Mouse (Mus musculus) heart, embryonic 16.5 days (tissue): ENCODE measurements around the gene Slc34a1. TPM values are rescaled to one million over a fixed set of nuclear protein-coding genes. Genes with fewer than 3 reads are reported as not detected.

Experiments
- ATAC-seq: fragments of 200-750 bp; cut with Nextera tagmentation; replicated peaks from 2 replicates; pipeline ENCODE4 v1.8.0; 2017; ENCODE audit warnings: moderate number of reproducible peaks; ENCODE audit not compliant: insufficient read depth, low FRiP score; ENCODE audit errors: extremely low read depth
- H3K27ac ChIP-seq: fragments of 300-500 bp; sonication (generic); 2 replicates; pipeline ENCODE4 v1.5.1; 2014; ENCODE audit warnings: mild to moderate bottlenecking, low read length, control low read depth, moderate library complexity
- H3K27me3 ChIP-seq: fragments of 300-500 bp; sonication (generic); 2 replicates; pipeline ENCODE4 v1.6.1; 2014; ENCODE audit warnings: low read length, mixed read lengths; ENCODE audit not compliant: control insufficient read depth, insufficient read depth
- H3K36me3 ChIP-seq: fragments of 300-500 bp; sonication (generic); 2 replicates; pipeline ENCODE4 v1.6.1; 2014; ENCODE audit not compliant: control insufficient read depth, insufficient read depth
- H3K4me1 ChIP-seq: fragments of 300-500 bp; sonication (generic); 2 replicates; pipeline ENCODE4 v1.6.1; 2014; ENCODE audit warnings: low read length, mixed read lengths; ENCODE audit not compliant: control insufficient read depth, insufficient read depth
- H3K4me2 ChIP-seq: fragments of 300-500 bp; sonication (generic); 2 replicates; pipeline ENCODE4 v1.6.1; 2014; ENCODE audit warnings: low read depth, mild to moderate bottlenecking, control low read depth, low read length
- H3K4me3 ChIP-seq: fragments of 300-500 bp; sonication (generic); 2 replicates; pipeline ENCODE4 v1.5.1; 2014; ENCODE audit warnings: mild to moderate bottlenecking, control low read depth, low read length
- H3K9ac ChIP-seq: fragments of 300-500 bp; sonication (generic); 2 replicates; pipeline ENCODE4 v1.6.1; 2014; ENCODE audit warnings: low read length, control low read depth
- H3K9me3 ChIP-seq: fragments of 300-500 bp; sonication (generic); replicated peaks from 2 replicates; pipeline ENCODE4 v1.6.1; 2016; ENCODE audit warnings: low read length; ENCODE audit not compliant: control insufficient read depth
- WGBS: fragments of 180-500 bp; shearing (Covaris S2); extraction: QIAGEN DNeasy Blood & Tissue Kit; methylation state at CpG from one replicate; pipeline ENCODE4 v1.1.7; 2014; 5-methylcytosine and 5-hydroxymethylcytosine counted together
- polyA plus RNA-seq: library from polyadenylated mRNA; unstranded; fragments of >200 nt; fragmentation: Nextera tagmentation; extraction: Ambion mirVana; gene quantifications from 2 replicates; pipeline ENCODE4 v1.2.1, GENCODE M21; 2015

The Slc34a1 gene
- polyA plus RNA-seq, 1 experiment from 2014 or later, result not detected

- Histone ChIP-seq H3K36me3 (no peaks in the 10 kb centered on the region), H3K4me2 (no peak overlapping the region), H3K4me3 (no peak overlapping the region), H3K9me3 (no peaks in the 10 kb centered on the region), H3K27ac (no peak overlapping the region), H3K27me3 (peaks cover 57% of the 10 kb centered on the region), H3K9ac (no peak overlapping the region), H3K4me1 (peaks cover 5% of the 10 kb centered on the region; the same call in 1 of the 2 replicates)
- no peak for ATAC-seq
- 66% methylated on average over 7 of the region's 7 CpGs for WGBS
These were observed 13.8 kb downstream of the Slc34a1 start for GRCm38 (mm10) chr13:55411826-55412225.

GRCm38 (mm10) chr13:55412643-55413307 lies 14.8 kb downstream of the Slc34a1 start:
- ATAC-seq, result no peak
- Histone ChIP-seq H3K9me3 (no peaks in the 10 kb centered on the region), H3K4me2 (no peak overlapping the region), H3K4me1 (peaks cover 5% of the 10 kb centered on the region; the same call in 1 of the 2 replicates), H3K27me3 (peaks cover 57% of the 10 kb centered on the region), H3K36me3 (no peaks in the 10 kb centered on the region), H3K4me3 (no peak overlapping the region), H3K27ac (no peak overlapping the region), H3K9ac (no peak overlapping the region)
- 80% methylated on average over 13 of the region's 13 CpGs for WGBS

- H3K36me3 ChIP-seq, result no peaks in the 10 kb centered on the region
- WGBS, result 70% methylated on average over 12 of the region's 12 CpGs
- H3K4me2 ChIP-seq, result no peak overlapping the region
- peaks cover 5% of the 10 kb centered on the region; the same call in 1 of the 2 replicates for H3K4me1 ChIP-seq
- H3K27ac ChIP-seq, result no peak overlapping the region
- H3K4me3 ChIP-seq, result no peak overlapping the region
- ATAC-seq, result no peak
- H3K27me3 ChIP-seq, result peaks cover 54% of the 10 kb centered on the region
- H3K9me3 ChIP-seq, result no peaks in the 10 kb centered on the region
- no peak overlapping the region for H3K9ac ChIP-seq
These were observed 15.3 kb downstream of the Slc34a1 start for GRCm38 (mm10) chr13:55413333-55413732.

- Histone ChIP-seq H3K27ac (no peak within 1 kb of the TSS), H3K4me2 (peak within 1 kb of the TSS; percentile 48), H3K4me1 (peaks cover 5% of the 10 kb centered on the region; the same call in 1 of the 2 replicates), H3K4me3 (peak within 1 kb of the TSS; percentile 34), H3K9ac (peak within 1 kb of the TSS; percentile 52; the same call in 1 of the 2 replicates), H3K9me3 (no peaks in the 10 kb centered on the region), H3K36me3 (no peaks in the 10 kb centered on the region), H3K27me3 (peaks cover 58% of the 10 kb centered on the region)
- no peak; the same call in 1 of the 2 replicates for ATAC-seq
- 8% methylated on average over 41 of the region's 41 CpGs for WGBS
These were observed 16.9 kb downstream of the Slc34a1 start, which contains the start of gene Pfn3 for GRCm38 (mm10) chr13:55414743-55415380. Pfn3 (minus strand) TSS chr13:55415232.

- H3K36me3 ChIP-seq, result no peaks in the 10 kb centered on the region
- ATAC-seq, result peak; percentile 71
- H3K9me3 ChIP-seq, result no peaks in the 10 kb centered on the region
- H3K9ac ChIP-seq, result no peak overlapping the region
- peaks cover 76% of the 10 kb centered on the region for H3K27me3 ChIP-seq
- no peak overlapping the region for H3K4me3 ChIP-seq
- H3K4me2 ChIP-seq, result no peak overlapping the region
- peaks cover 11% of the 10 kb centered on the region; the same call in 1 of the 2 replicates for H3K4me1 ChIP-seq
- WGBS, result 11% methylated on average over 12 of the region's 12 CpGs
- H3K27ac ChIP-seq, result no peak overlapping the region
These were observed 20.0 kb downstream of the Slc34a1 start for GRCm38 (mm10) chr13:55418004-55418403.

- Histone ChIP-seq H3K27ac (no peak overlapping the region), H3K4me1 (peaks cover 11% of the 10 kb centered on the region; the same call in 1 of the 2 replicates), H3K9ac (no peak overlapping the region), H3K27me3 (peaks cover 66% of the 10 kb centered on the region), H3K36me3 (no peaks in the 10 kb centered on the region), H3K4me3 (no peak overlapping the region), H3K9me3 (no peaks in the 10 kb centered on the region), H3K4me2 (no peak overlapping the region)
- WGBS, result 72% methylated on average over 5 of the region's 5 CpGs
- ATAC-seq, result no peak
These were observed 21.2 kb downstream of the Slc34a1 start for GRCm38 (mm10) chr13:55419142-55419541.

- no peak overlapping the region for H3K27ac ChIP-seq
- no peak for ATAC-seq
- WGBS, result 21% methylated on average over 51 of the region's 51 CpGs
These were observed 22.3 kb downstream of the Slc34a1 start for GRCm38 (mm10) chr13:55420018-55420932.

GRCm38 (mm10) chr13:55420933-55421800 lies 23.2 kb downstream of the Slc34a1 start:
- peak; percentile 67 for ATAC-seq
- H3K9ac ChIP-seq, result no peak overlapping the region

More at GRCm38 (mm10) chr13:55420018-55420932, 22.3 kb downstream of the Slc34a1 start:
- H3K9ac ChIP-seq, result no peak overlapping the region
- peak overlapping the region; percentile 55 for H3K4me2 ChIP-seq
- peaks cover 56% of the 10 kb centered on the region for H3K27me3 ChIP-seq
- no peaks in the 10 kb centered on the region for H3K36me3 ChIP-seq
- H3K4me3 ChIP-seq, result no peak overlapping the region; the same call in 1 of the 2 replicates
- peaks cover 7% of the 10 kb centered on the region; the same call in 1 of the 2 replicates for H3K4me1 ChIP-seq
- H3K9me3 ChIP-seq, result no peaks in the 10 kb centered on the region

More at GRCm38 (mm10) chr13:55420933-55421800, 23.2 kb downstream of the Slc34a1 start:
- Histone ChIP-seq H3K27ac (no peak overlapping the region), H3K4me1 (peaks cover 7% of the 10 kb centered on the region; the same call in 1 of the 2 replicates), H3K9me3 (no peaks in the 10 kb centered on the region), H3K4me2 (peak overlapping the region; percentile 55), H3K36me3 (no peaks in the 10 kb centered on the region), H3K4me3 (peak overlapping the region; percentile 21), H3K27me3 (peaks cover 56% of the 10 kb centered on the region)
- WGBS, result 9% methylated on average over 35 of the region's 35 CpGs
